Mouse (Mus musculus) spleen, adult 2 months (tissue): Measurements from ENCODE around the gene Cd99l2. TPM values are rescaled to one million over a fixed set of nuclear protein-coding genes. Genes with fewer than 3 reads are reported as not detected.

Experiments used
- DNase-seq, 2 experiments: peaks; one replicate each; pipeline versions ENCODE4 v3.0.0 to v3.0.0-alpha.2; 2012 to 2021; ENCODE audit warnings: low spot score in 2 of 2, low read depth in 1 of 2
- H3K27ac ChIP-seq: fragments of 200-500 bp; 2 replicates; pipeline ENCODE4 v1.5.1; 2012; ENCODE audit warnings: low read length, inconsistent platforms; ENCODE audit not compliant: insufficient read depth
- H3K27me3 ChIP-seq: fragments of 200-500 bp; 2 replicates; pipeline ENCODE4 v1.6.1; 2012; ENCODE audit warnings: mild to moderate bottlenecking, moderate library complexity, low read length, inconsistent platforms; ENCODE audit not compliant: control insufficient read depth, insufficient read depth
- H3K36me3 ChIP-seq: fragments of 200-500 bp; 2 replicates; pipeline ENCODE4 v1.6.1; 2012; ENCODE audit warnings: mild to moderate bottlenecking, low read length, inconsistent platforms; ENCODE audit not compliant: control insufficient read depth, insufficient read depth
- H3K4me1 ChIP-seq: fragments of 200-500 bp; 2 replicates; pipeline ENCODE4 v1.6.1; 2011; ENCODE audit warnings: inconsistent platforms; ENCODE audit not compliant: control insufficient read depth, insufficient read depth, insufficient read length
- H3K4me3 ChIP-seq: fragments of 200-500 bp; 2 replicates; pipeline ENCODE4 v1.5.1; 2011; ENCODE audit warnings: mild to moderate bottlenecking, inconsistent platforms; ENCODE audit not compliant: insufficient read depth, insufficient read length; ENCODE audit errors: extremely low read depth
- CTCF ChIP-seq: fragments of 200-500 bp; IDR thresholded peaks from 2 replicates; pipeline ENCODE4 v1.5.1; 2011; ENCODE audit warnings: mild to moderate bottlenecking, inconsistent platforms; ENCODE audit not compliant: insufficient read depth, insufficient read length, insufficient replicate concordance; ENCODE audit errors: extremely low read depth
- POLR2A ChIP-seq: fragments of 200-500 bp; IDR thresholded peaks from 2 replicates; pipeline ENCODE4 v1.6.1; 2011; ENCODE audit warnings: low read depth, low read length, inconsistent platforms
- WGBS: fragments of 180-500 bp; shearing (Covaris S2); methylation state at CpG from one replicate; pipeline ENCODE4 v1.1.7; 2018; 5-methylcytosine and 5-hydroxymethylcytosine counted together
- polyA plus RNA-seq: library from polyadenylated mRNA; depleted of rRNA; stranded (reverse); fragments of >200 nt; gene quantifications from 2 replicates; pipeline ENCODE4 v1.2.3, GENCODE M21; 2012

The Cd99l2 gene
- polyA plus RNA-seq, 1 experiment, result 3.8 TPM

GRCm38 (mm10) chrX:71468639-71469295 lies 23.9 kb downstream of the Cd99l2 start:
- H3K4me1 ChIP-seq, result no peaks in the 10 kb centered on the region
- H3K36me3 ChIP-seq, result no peaks in the 10 kb centered on the region
- H3K4me3 ChIP-seq, result no peak overlapping the region
- WGBS, result 57% methylated on average over 5 of the region's 5 CpGs
- TF ChIP-seq CTCF, result no peak
- TF ChIP-seq POLR2A, result no peak
- no peaks in the 10 kb centered on the region for H3K27me3 ChIP-seq
- H3K27ac ChIP-seq, result no peak overlapping the region
- DNase-seq, result no peak

GRCm38 (mm10) chrX:71467491-71467890 lies 25.2 kb downstream of the Cd99l2 start:
- TF ChIP-seq CTCF (no peak), POLR2A (no peak)

GRCm38 (mm10) chrX:71465417-71465816 lies 27.2 kb downstream of the Cd99l2 start:
- Histone ChIP-seq H3K36me3 (no peaks in the 10 kb centered on the region), H3K27me3 (no peaks in the 10 kb centered on the region), H3K4me1 (no peaks in the 10 kb centered on the region), H3K4me3 (no peak overlapping the region), H3K27ac (no peak overlapping the region)
- DNase-seq, result no peak
- 89% methylated on average over 1 of the region's 1 CpGs for WGBS
- TF ChIP-seq CTCF, result no peak
- TF ChIP-seq POLR2A, result no peak

More at GRCm38 (mm10) chrX:71467491-71467890, 25.2 kb downstream of the Cd99l2 start:
- WGBS, result 93% methylated on average over 3 of the region's 3 CpGs
- H3K27ac ChIP-seq, result no peak overlapping the region
- no peaks in the 10 kb centered on the region for H3K36me3 ChIP-seq
- DNase-seq, result no peak
- H3K27me3 ChIP-seq, result no peaks in the 10 kb centered on the region
- H3K4me1 ChIP-seq, result no peaks in the 10 kb centered on the region
- no peak overlapping the region for H3K4me3 ChIP-seq

- DNase-seq, result no peak
- no peak overlapping the region for H3K4me3 ChIP-seq
- no peaks in the 10 kb centered on the region for H3K27me3 ChIP-seq
- no peaks in the 10 kb centered on the region for H3K4me1 ChIP-seq
- H3K36me3 ChIP-seq, result no peaks in the 10 kb centered on the region
- TF ChIP-seq CTCF, result no peak
- TF ChIP-seq POLR2A, result no peak
- no peak overlapping the region for H3K27ac ChIP-seq
- WGBS, result 76% methylated on average over 7 of the region's 7 CpGs
Measured at GRCm38 (mm10) chrX:71464138-71464826, 28.4 kb downstream of the Cd99l2 start.

- no peak for TF ChIP-seq CTCF
- TF ChIP-seq POLR2A, result no peak
- WGBS, result 83% methylated on average over 6 of the region's 6 CpGs
- DNase-seq, result no peak
- H3K27ac ChIP-seq, result no peak overlapping the region
- H3K27me3 ChIP-seq, result no peaks in the 10 kb centered on the region
- no peaks in the 10 kb centered on the region for H3K4me1 ChIP-seq
- no peak overlapping the region for H3K4me3 ChIP-seq
- H3K36me3 ChIP-seq, result no peaks in the 10 kb centered on the region
Measured at GRCm38 (mm10) chrX:71456078-71456737, 36.4 kb downstream of the Cd99l2 start.

DNA sequence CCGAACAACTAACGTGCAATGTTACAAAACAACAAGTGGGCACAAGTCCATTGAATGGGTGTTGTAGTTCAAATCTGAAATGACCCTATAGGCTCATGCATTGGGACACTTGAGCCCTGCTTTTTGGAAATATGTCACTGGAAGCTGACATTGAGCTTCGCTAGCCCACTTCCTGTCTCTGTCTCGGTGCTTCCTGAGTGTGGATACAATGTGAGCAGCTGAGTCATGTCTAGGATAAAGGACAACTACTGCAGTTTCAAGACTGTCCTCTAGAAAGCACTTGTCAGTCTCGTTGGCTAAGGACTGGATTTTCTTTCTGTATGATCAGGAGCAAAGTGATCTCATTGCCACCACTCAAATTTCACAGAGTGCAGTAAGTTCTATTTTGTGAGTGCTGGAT lies 49.7 kb downstream of the Cd99l2 start:
- DNase-seq, result no peak
- 73% methylated on average over 5 of the region's 5 CpGs for WGBS

DNA sequence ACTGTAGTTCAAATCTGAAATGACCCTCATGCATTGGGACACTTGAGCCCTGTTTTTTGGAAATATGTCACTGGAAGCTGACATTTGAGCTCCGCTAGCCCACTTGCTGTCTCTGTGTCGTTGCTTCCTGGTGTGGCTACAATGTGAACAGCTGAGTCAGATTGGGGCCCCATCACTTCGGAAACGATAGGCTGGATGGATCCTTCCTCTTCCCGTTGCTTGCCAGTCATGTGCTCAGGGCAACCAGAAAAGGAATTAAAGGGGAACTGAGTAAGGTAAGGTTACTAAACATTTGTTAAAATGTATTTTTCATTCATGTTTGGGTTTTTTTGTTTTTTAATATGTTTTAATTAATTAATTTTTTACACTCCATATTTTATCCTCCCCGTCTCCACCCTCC lies 53.2 kb downstream of the Cd99l2 start:
- H3K4me1 ChIP-seq, result no peaks in the 10 kb centered on the region
- no peak overlapping the region for H3K27ac ChIP-seq

More for the DNA sequence above, 49.7 kb downstream of the Cd99l2 start:
- TF ChIP-seq CTCF (no peak), POLR2A (no peak)
- H3K4me1 ChIP-seq, result no peaks in the 10 kb centered on the region
- no peaks in the 10 kb centered on the region for H3K27me3 ChIP-seq
- no peak overlapping the region for H3K27ac ChIP-seq
- no peaks in the 10 kb centered on the region for H3K36me3 ChIP-seq
- no peak overlapping the region for H3K4me3 ChIP-seq

More for the DNA sequence above, 53.2 kb downstream of the Cd99l2 start:
- no peak for TF ChIP-seq CTCF
- TF ChIP-seq POLR2A, result no peak
- 78% methylated on average over 6 of the region's 6 CpGs for WGBS
- no peak overlapping the region for H3K4me3 ChIP-seq
- DNase-seq, result no peak
- H3K27me3 ChIP-seq, result no peaks in the 10 kb centered on the region
- no peaks in the 10 kb centered on the region for H3K36me3 ChIP-seq
